Mouse (Mus musculus) olfactory bulb, adult 2 months (tissue): ENCODE data around the gene Ccl26. TPM values are rescaled to one million over a fixed set of nuclear protein-coding genes. Genes with fewer than 3 reads are reported as not detected.

ENCODE experiments used
- H3K27ac ChIP-seq: fragments of 200-500 bp; 2 replicates; pipeline ENCODE4 v1.5.1; 2012; ENCODE audit warnings: low read depth, low read length; ENCODE audit not compliant: insufficient read depth
- H3K4me1 ChIP-seq: fragments of 200-500 bp; 2 replicates; pipeline ENCODE4 v1.6.1; 2012; ENCODE audit warnings: low read length; ENCODE audit not compliant: control insufficient read depth, insufficient read depth
- H3K4me3 ChIP-seq: fragments of 200-500 bp; 2 replicates; pipeline ENCODE4 v1.5.1; 2012; ENCODE audit warnings: mild to moderate bottlenecking, low read depth, low read length, moderate library complexity; ENCODE audit not compliant: insufficient read depth
- CTCF ChIP-seq: fragments of 200-500 bp; IDR thresholded peaks from 2 replicates; pipeline ENCODE4 v1.5.1; 2012; ENCODE audit warnings: low read depth, mild to moderate bottlenecking, low read length, moderate library complexity; ENCODE audit not compliant: insufficient read depth
- POLR2A ChIP-seq: fragments of 200-500 bp; IDR thresholded peaks from 2 replicates; pipeline ENCODE4 v1.6.1; 2012; ENCODE audit warnings: mild to moderate bottlenecking, low read depth, low read length, moderate library complexity; ENCODE audit not compliant: insufficient read depth
- WGBS: fragments of 180-500 bp; shearing (Covaris S2); methylation state at CpG from one replicate; pipeline ENCODE4 v1.1.7; 2018; 5-methylcytosine and 5-hydroxymethylcytosine counted together
- polyA plus RNA-seq: library from polyadenylated mRNA; stranded (reverse); fragments of >200 nt; gene quantifications from 2 replicates; pipeline ENCODE4 v1.2.4, GENCODE M21; 2012; ENCODE audit warnings: low replicate concordance; ENCODE audit not compliant: missing spikeins, insufficient read depth, insufficient read length

The Ccl26 gene
- polyA plus RNA-seq, 1 experiment, result not detected

GRCm38 (mm10) chr5:135579331-135579751 is 16.0 kb upstream of the Ccl26 start:
- H3K27ac ChIP-seq, result no peak overlapping the region
- TF ChIP-seq POLR2A (no peak), CTCF (no peak)
- 38% methylated on average over 10 of the region's 10 CpGs for WGBS
- H3K4me1 ChIP-seq, result peaks cover 5% of the 10 kb centered on the region; the same call in 1 of the 2 replicates
- H3K4me3 ChIP-seq, result no peak overlapping the region

DNA sequence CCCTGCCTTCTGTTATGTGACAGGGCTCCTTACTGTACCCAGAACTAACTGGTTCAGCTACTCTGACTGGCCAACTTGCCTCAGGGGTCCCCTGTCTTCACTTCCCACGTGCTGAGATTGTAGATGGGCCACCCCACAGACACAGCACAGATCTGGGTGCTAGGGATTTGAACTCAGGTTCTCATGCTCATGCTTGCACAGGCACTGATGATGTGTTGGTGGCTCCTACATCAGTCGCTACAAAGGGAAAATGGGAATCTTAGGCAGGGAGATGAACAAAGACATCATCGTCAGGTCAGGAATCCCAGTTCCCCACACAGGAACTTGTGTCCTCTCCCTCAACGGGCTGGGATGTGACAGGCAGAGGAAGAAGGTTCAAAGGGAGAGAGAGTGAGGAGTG is 12.7 kb upstream of the Ccl26 start:
- no peak for TF ChIP-seq CTCF
- TF ChIP-seq POLR2A, result no peak
- Histone ChIP-seq H3K4me3 (no peak overlapping the region), H3K4me1 (peaks cover 5% of the 10 kb centered on the region; the same call in 1 of the 2 replicates), H3K27ac (no peak overlapping the region)
- WGBS, result 81% methylated on average over 4 of the region's 4 CpGs

GRCm38 (mm10) chr5:135573006-135573405 is 9.6 kb upstream of the Ccl26 start, which contains the start of gene Ccl24:
Gene Ccl24, minus strand, starts transcription at chr5:135573049.
- H3K4me3 ChIP-seq, result no peak within 1 kb of the TSS
- no peak for TF ChIP-seq POLR2A
- TF ChIP-seq CTCF, result no peak
- no peaks in the 10 kb centered on the region for H3K4me1 ChIP-seq
- H3K27ac ChIP-seq, result no peak within 1 kb of the TSS
- WGBS, result 84% methylated on average over 6 of the region's 6 CpGs

GRCm38 (mm10) chr5:135568698-135569097 is 5.3 kb upstream of the Ccl26 start:
- no peak overlapping the region for H3K27ac ChIP-seq
- 55% methylated on average over 6 of the region's 6 CpGs for WGBS
- no peak overlapping the region for H3K4me3 ChIP-seq
- TF ChIP-seq POLR2A (no peak), CTCF (no peak)
- no peaks in the 10 kb centered on the region for H3K4me1 ChIP-seq

- TF ChIP-seq POLR2A (no peak), CTCF (no peak)
- H3K4me3 ChIP-seq, result no peak overlapping the region
- no peak overlapping the region for H3K27ac ChIP-seq
- WGBS, result 92% methylated on average over 6 of the region's 6 CpGs
- H3K4me1 ChIP-seq, result no peaks in the 10 kb centered on the region
Observed at GRCm38 (mm10) chr5:135567556-135568265, 4.3 kb upstream of the Ccl26 start.

DNA sequence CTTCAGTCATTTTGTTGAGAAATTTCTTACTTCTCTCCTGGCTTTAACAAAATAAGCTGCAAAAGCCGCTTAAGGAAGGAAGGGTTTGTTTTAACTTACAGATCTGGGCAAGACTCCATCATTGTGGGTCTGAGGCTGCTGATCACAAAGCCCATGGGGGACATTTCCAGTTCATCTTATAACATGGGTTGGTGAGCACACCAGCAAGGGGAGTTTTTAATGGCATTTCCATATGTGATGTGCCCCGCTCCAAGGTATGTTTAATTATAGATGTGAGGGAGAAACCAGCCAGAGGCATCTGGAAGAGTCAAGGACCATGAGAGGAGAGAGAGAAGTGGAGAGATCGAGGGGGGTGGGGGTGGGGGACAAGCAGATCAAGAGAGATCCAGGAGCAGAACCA is 5.7 kb downstream of the Ccl26 start:
- 78% methylated on average over 3 of the region's 3 CpGs for WGBS
- TF ChIP-seq POLR2A, result no peak
- no peak for TF ChIP-seq CTCF
- H3K27ac ChIP-seq, result no peak overlapping the region
- no peak overlapping the region for H3K4me3 ChIP-seq
- peaks cover 2% of the 10 kb centered on the region; the same call in 1 of the 2 replicates for H3K4me1 ChIP-seq

DNA sequence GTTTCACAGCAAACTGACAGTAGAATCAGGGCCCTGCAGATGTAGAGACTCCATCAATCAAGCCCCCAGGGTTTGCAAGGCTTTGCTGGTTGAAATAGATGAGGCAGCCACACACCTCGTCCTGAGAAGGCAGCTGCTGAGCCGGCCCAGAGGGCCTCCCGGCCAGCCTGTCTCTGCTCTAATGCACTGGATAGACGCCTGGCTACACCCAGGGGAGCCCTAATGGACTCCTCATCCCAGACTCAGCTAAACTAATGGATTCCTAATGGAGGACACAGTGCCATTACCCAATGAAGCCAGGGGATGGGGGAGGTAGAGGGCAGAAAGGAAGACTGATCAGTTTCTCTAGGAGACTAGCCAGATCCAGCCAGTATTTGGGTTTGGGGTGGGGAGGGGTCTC is 6.3 kb downstream of the Ccl26 start:
- TF ChIP-seq POLR2A, result no peak
- Histone ChIP-seq H3K4me1 (peaks cover 2% of the 10 kb centered on the region; the same call in 1 of the 2 replicates), H3K4me3 (no peak overlapping the region), H3K27ac (no peak overlapping the region)
- 66% methylated on average over 4 of the region's 4 CpGs for WGBS

- H3K27ac ChIP-seq, result no peak overlapping the region
Observed at GRCm38 (mm10) chr5:135556259-135556658, 7.1 kb downstream of the Ccl26 start.

GRCm38 (mm10) chr5:135551591-135551990 is 11.8 kb downstream of the Ccl26 start:
- WGBS, result 79% methylated on average over 3 of the region's 3 CpGs
- TF ChIP-seq CTCF, result no peak
- TF ChIP-seq POLR2A, result no peak
- Histone ChIP-seq H3K4me1 (peaks cover 2% of the 10 kb centered on the region; the same call in 1 of the 2 replicates), H3K4me3 (no peak overlapping the region), H3K27ac (no peak overlapping the region)

More at GRCm38 (mm10) chr5:135556259-135556658, 7.1 kb downstream of the Ccl26 start:
- TF ChIP-seq POLR2A, result no peak
- no peak for TF ChIP-seq CTCF
- H3K4me1 ChIP-seq, result peaks cover 2% of the 10 kb centered on the region; the same call in 1 of the 2 replicates
- 91% methylated on average over 3 of the region's 4 CpGs for WGBS
- no peak overlapping the region for H3K4me3 ChIP-seq
